Mouse (Mus musculus) midbrain, postnatal 0 days (tissue): Measurements from ENCODE around the gene Lmnb2. TPM values are rescaled to one million over a fixed set of nuclear protein-coding genes. Genes with fewer than 3 reads are reported as not detected.

Experiments used
- ATAC-seq: fragments of 200-750 bp; cut with Nextera tagmentation; 2 replicates; pipeline ENCODE4 v1.8.0; 2017; ENCODE audit warnings: moderate number of reproducible peaks, mild to moderate bottlenecking, moderate TSS enrichment, moderate library complexity; ENCODE audit not compliant: low FRiP score
- DNase-seq: peaks from one replicate; pipeline ENCODE4 v3.0.0-alpha.2; 2015; ENCODE audit warnings: low spot score
- H3K27ac ChIP-seq: fragments of 300-500 bp; sonication (generic); 2 replicates; pipeline ENCODE4 v1.5.1; 2014; ENCODE audit warnings: low read depth, mild to moderate bottlenecking, low read length, mixed read lengths
- H3K27me3 ChIP-seq: fragments of 300-500 bp; sonication (generic); 2 replicates; pipeline ENCODE4 v1.6.1; 2014; ENCODE audit warnings: low read length, control low read depth, mixed read lengths; ENCODE audit not compliant: insufficient read depth
- H3K36me3 ChIP-seq: fragments of 300-500 bp; sonication (generic); 2 replicates; pipeline ENCODE4 v1.6.1; 2014; ENCODE audit warnings: low read length, control low read depth, mixed read lengths; ENCODE audit not compliant: insufficient read depth
- H3K4me1 ChIP-seq: fragments of 300-500 bp; sonication (generic); 2 replicates; pipeline ENCODE4 v1.6.1; 2014; ENCODE audit warnings: mild to moderate bottlenecking, control low read depth, antibody characterized with exemption, low read length, mixed read lengths; ENCODE audit not compliant: insufficient read depth
- H3K4me2 ChIP-seq: fragments of 300-500 bp; sonication (generic); 2 replicates; pipeline ENCODE4 v1.6.1; 2014; ENCODE audit warnings: low read depth, mild to moderate bottlenecking, low read length, mixed read lengths; ENCODE audit not compliant: poor library complexity, severe bottlenecking
- H3K4me3 ChIP-seq: fragments of 300-500 bp; sonication (generic); 2 replicates; pipeline ENCODE4 v1.5.1; 2014; ENCODE audit warnings: low read depth, mild to moderate bottlenecking, low read length, moderate library complexity
- H3K9ac ChIP-seq: fragments of 300-500 bp; sonication (generic); replicated peaks from 2 replicates; pipeline ENCODE4 v1.6.1; 2014; ENCODE audit warnings: mild to moderate bottlenecking, low read length, moderate library complexity, mixed read lengths; ENCODE audit not compliant: poor library complexity, severe bottlenecking
- H3K9me3 ChIP-seq: fragments of 300-500 bp; sonication (generic); 2 replicates; pipeline ENCODE4 v1.6.1; 2016; ENCODE audit warnings: low read length, control low read depth
- CTCF ChIP-seq: IDR thresholded peaks from 2 replicates; pipeline ENCODE4 v1.5.1; 2016; ENCODE audit warnings: antibody characterized with exemption, mild to moderate bottlenecking
- WGBS: fragments of 180-500 bp; shearing (Covaris S2); extraction: QIAGEN DNeasy Blood & Tissue Kit; methylation state at CpG from one replicate; pipeline ENCODE4 v1.1.7; 2014; 5-methylcytosine and 5-hydroxymethylcytosine counted together
- polyA plus RNA-seq: library from polyadenylated mRNA; unstranded; fragments of >200 nt; fragmentation: Nextera tagmentation; extraction: Ambion mirVana; gene quantifications from 2 replicates; pipeline ENCODE4 v1.2.1, GENCODE M21; 2015
- total RNA-seq: library from RNA; depleted of rRNA; stranded (reverse); fragments of >200 nt; gene quantifications from 2 replicates; pipeline ENCODE4 v1.2.3, GENCODE M21; 2014

Lmnb2 gene
- total and polyA plus RNA-seq, 2 experiments from 2014 or later, result 22.6 to 47.3 TPM

- no peak for TF ChIP-seq CTCF
- no peak overlapping the region for H3K9ac ChIP-seq
- DNase-seq (no peak), ATAC-seq (no peak)
- no peaks in the 10 kb centered on the region for H3K9me3 ChIP-seq
- no peak overlapping the region for H3K4me2 ChIP-seq
- H3K4me1 ChIP-seq, result no peaks in the 10 kb centered on the region
- H3K27ac ChIP-seq, result no peak overlapping the region
- no peak overlapping the region for H3K4me3 ChIP-seq
- 81% methylated on average over 3 of the region's 3 CpGs for WGBS
- no peaks in the 10 kb centered on the region for H3K27me3 ChIP-seq
- H3K36me3 ChIP-seq, result no peaks in the 10 kb centered on the region
Observed at GRCm38 (mm10) chr10:80949081-80949480, 31.0 kb upstream of the Lmnb2 start.

GRCm38 (mm10) chr10:80948570-80948969 is 30.5 kb upstream of the Lmnb2 start:
- no peak overlapping the region for H3K4me2 ChIP-seq
- ATAC-seq (no peak), DNase-seq (no peak)
- H3K4me1 ChIP-seq, result no peaks in the 10 kb centered on the region
- no peak overlapping the region for H3K4me3 ChIP-seq
- no peak for TF ChIP-seq CTCF
- H3K9me3 ChIP-seq, result no peaks in the 10 kb centered on the region
- no peak overlapping the region for H3K27ac ChIP-seq
- H3K27me3 ChIP-seq, result no peaks in the 10 kb centered on the region
- 29% methylated on average over 6 of the region's 6 CpGs for WGBS
- H3K36me3 ChIP-seq, result no peaks in the 10 kb centered on the region
- H3K9ac ChIP-seq, result no peak overlapping the region

GRCm38 (mm10) chr10:80947802-80948201 is 29.8 kb upstream of the Lmnb2 start:
- Histone ChIP-seq H3K27ac (no peak overlapping the region), H3K4me2 (no peak overlapping the region), H3K4me3 (no peak overlapping the region), H3K4me1 (no peaks in the 10 kb centered on the region), H3K36me3 (no peaks in the 10 kb centered on the region), H3K9me3 (no peaks in the 10 kb centered on the region), H3K27me3 (no peaks in the 10 kb centered on the region), H3K9ac (no peak overlapping the region)
- no peak for DNase-seq
- TF ChIP-seq CTCF, result no peak
- ATAC-seq, result no peak
- 67% methylated on average over 2 of the region's 2 CpGs for WGBS

- Histone ChIP-seq H3K9ac (no peak overlapping the region), H3K27me3 (no peaks in the 10 kb centered on the region), H3K9me3 (no peaks in the 10 kb centered on the region), H3K27ac (no peak overlapping the region), H3K4me2 (no peak overlapping the region), H3K36me3 (no peaks in the 10 kb centered on the region), H3K4me1 (no peaks in the 10 kb centered on the region), H3K4me3 (no peak overlapping the region)
- peak; percentile 54 for TF ChIP-seq CTCF
- WGBS, result 65% methylated on average over 14 of the region's 14 CpGs
- DNase-seq (no peak), ATAC-seq (no peak)
Observed at GRCm38 (mm10) chr10:80946684-80947437, 28.8 kb upstream of the Lmnb2 start.

- no peak overlapping the region for H3K27ac ChIP-seq
- 87% methylated on average over 5 of the region's 5 CpGs for WGBS
- no peak for DNase-seq
- H3K27me3 ChIP-seq, result no peaks in the 10 kb centered on the region
- H3K4me2 ChIP-seq, result no peak overlapping the region
- peaks cover 8% of the 10 kb centered on the region; the same call in 1 of the 2 replicates for H3K4me1 ChIP-seq
- H3K9ac ChIP-seq, result no peak overlapping the region
- no peak for ATAC-seq
- no peak overlapping the region for H3K4me3 ChIP-seq
- H3K9me3 ChIP-seq, result no peaks in the 10 kb centered on the region
- H3K36me3 ChIP-seq, result no peaks in the 10 kb centered on the region
- no peak for TF ChIP-seq CTCF
Observed at GRCm38 (mm10) chr10:80944231-80944630, 26.2 kb upstream of the Lmnb2 start.

- WGBS, result 85% methylated on average over 9 of the region's 9 CpGs
- no peak for TF ChIP-seq CTCF
- no peak for ATAC-seq
Observed at GRCm38 (mm10) chr10:80943701-80944100, 25.7 kb upstream of the Lmnb2 start.

More at GRCm38 (mm10) chr10:80943701-80944100, 25.7 kb upstream of the Lmnb2 start:
- Histone ChIP-seq H3K27me3 (no peaks in the 10 kb centered on the region), H3K4me3 (no peak overlapping the region), H3K4me1 (peaks cover 8% of the 10 kb centered on the region; the same call in 1 of the 2 replicates), H3K36me3 (no peaks in the 10 kb centered on the region), H3K27ac (no peak overlapping the region), H3K9ac (no peak overlapping the region), H3K4me2 (no peak overlapping the region), H3K9me3 (no peaks in the 10 kb centered on the region)
- no peak for DNase-seq
